Mouse (Mus musculus) common myeloid progenitor, adult 5-6 weeks (primary cell): ENCODE data around the gene Syt7. TPM values are rescaled to one million over a fixed set of nuclear protein-coding genes. Genes with fewer than 3 reads are reported as not detected.

Experiments used
- total RNA-seq: library from RNA; stranded (forward); fragments of 200-1000, 187-1606 nt; gene quantifications from 2 replicates; pipeline ENCODE4 v1.2.3, GENCODE M21; 2017

Gene Syt7
- total RNA-seq, 1 experiment from 2014 or later = not detected

Other genes starting within 250 kb of the Syt7 start
- 20.5 and 32.9 TPM in 2 replicates for gene Fads1, start 206.2 kb upstream of the Syt7 start, total RNA-seq
- gene Tmem258, start 185.1 kb upstream of the Syt7 start, total RNA-seq = 171 and 202 TPM in 2 replicates
- 113 and 118 TPM in 2 replicates for gene Fen1, start 184.9 kb upstream of the Syt7 start, total RNA-seq
- gene Myrf, start 148.3 kb upstream of the Syt7 start, total RNA-seq = 0.05 TPM in 1 of 2 replicates, not detected in the other
- not detected in 2 replicates for gene Dagla, start 84.2 kb upstream of the Syt7 start, total RNA-seq
- not detected in 2 replicates for gene Lrrc10b, start 68.4 kb downstream of the Syt7 start, total RNA-seq
- gene Ppp1r32, start 93.8 kb downstream of the Syt7 start, total RNA-seq = not detected in 2 replicates
- 34.4 and 42.1 TPM in 2 replicates for gene Cpsf7, start 136.2 kb downstream of the Syt7 start, total RNA-seq
- gene Sdhaf2, start 137.1 kb downstream of the Syt7 start, total RNA-seq = 38.3 and 63.1 TPM in 2 replicates
- 17.3 and 30.5 TPM in 2 replicates for gene Tmem216, start 167.1 kb downstream of the Syt7 start, total RNA-seq
- gene Cyb561a3, start 188.1 kb downstream of the Syt7 start, total RNA-seq = 30.9 and 32.4 TPM in 2 replicates
- 6.0 and 15.9 TPM in 2 replicates for gene Tmem138, start 188.3 kb downstream of the Syt7 start, total RNA-seq
- gene Ddb1, start 216.2 kb downstream of the Syt7 start, total RNA-seq = 424 and 475 TPM in 2 replicates
- gene Tkfc, start 216.6 kb downstream of the Syt7 start, total RNA-seq = 3.5 and 7.3 TPM in 2 replicates
- gene Vwce, start 245.1 kb downstream of the Syt7 start, total RNA-seq = not detected in 2 replicates